Mouse (Mus musculus) midbrain, embryonic 11.5 days (tissue): ENCODE measurements at regions not wholly inside any gene's neighbourhood (a gene's known extent, or its start where the extent isn't known, plus 50 kb on each side); places are given as distances from the start of the nearest gene placed in this dataset.

Experiments used
- ATAC-seq: fragments of 200-750 bp; cut with Nextera tagmentation; 2 replicates; pipeline ENCODE4 v1.8.0; 2017; ENCODE audit warnings: moderate TSS enrichment, moderate library complexity; ENCODE audit not compliant: low FRiP score
- DNase-seq: peaks from one replicate; pipeline ENCODE4 v3.0.0; 2015; ENCODE audit warnings: low spot score; ENCODE audit errors: missing footprints
- H3K27ac ChIP-seq: fragments of 300-500 bp; sonication (generic); 2 replicates; pipeline ENCODE4 v1.5.1; 2014; ENCODE audit warnings: low read depth, low read length
- H3K27me3 ChIP-seq: fragments of 300-500 bp; sonication (generic); 2 replicates; pipeline ENCODE4 v1.6.1; 2014; ENCODE audit warnings: mild to moderate bottlenecking, low read length, moderate library complexity, mixed read lengths; ENCODE audit not compliant: control insufficient read depth, insufficient read depth
- H3K36me3 ChIP-seq: fragments of 300-500 bp; sonication (generic); 2 replicates; pipeline ENCODE4 v1.6.1; 2014; ENCODE audit warnings: mild to moderate bottlenecking, low read length, moderate library complexity, mixed read lengths; ENCODE audit not compliant: control insufficient read depth, insufficient read depth
- H3K4me1 ChIP-seq: fragments of 300-500 bp; sonication (generic); 2 replicates; pipeline ENCODE4 v1.6.1; 2014; ENCODE audit warnings: low read length; ENCODE audit not compliant: control insufficient read depth, insufficient read depth
- H3K4me2 ChIP-seq: fragments of 300-500 bp; sonication (generic); 2 replicates; pipeline ENCODE4 v1.6.1; 2014; ENCODE audit warnings: mild to moderate bottlenecking, moderate library complexity
- H3K4me3 ChIP-seq: fragments of 300-500 bp; sonication (generic); 2 replicates; pipeline ENCODE4 v1.5.1; 2014; ENCODE audit warnings: low read depth, low read length
- H3K9ac ChIP-seq: fragments of 300-500 bp; sonication (generic); 2 replicates; pipeline ENCODE4 v1.6.1; 2014; ENCODE audit warnings: low read length
- H3K9me3 ChIP-seq: fragments of 300-500 bp; sonication (generic); 2 replicates; pipeline ENCODE4 v1.6.1; 2016; ENCODE audit warnings: low read length; ENCODE audit not compliant: control insufficient read depth
- WGBS: fragments of 180-500 bp; shearing (Covaris S2); extraction: QIAGEN DNeasy Blood & Tissue Kit; methylation state at CpG from one replicate; pipeline ENCODE4 v1.1.7; 2014; 5-methylcytosine and 5-hydroxymethylcytosine counted together

GRCm38 (mm10) chr13:101478608-101479296, 289.3 kb downstream of the Pik3r1 start:
- H3K9ac ChIP-seq = no peak overlapping the region
- no peak overlapping the region for H3K4me2 ChIP-seq
- H3K36me3 ChIP-seq = no peaks in the 10 kb centered on the region
- no peak overlapping the region for H3K4me3 ChIP-seq
- DNase-seq = no peak
- no peaks in the 10 kb centered on the region for H3K4me1 ChIP-seq
- no peak for ATAC-seq
- 79% methylated on average over 4 of the region's 4 CpGs for WGBS
- H3K27me3 ChIP-seq = no peaks in the 10 kb centered on the region
- no peaks in the 10 kb centered on the region for H3K9me3 ChIP-seq
- H3K27ac ChIP-seq = no peak overlapping the region

- no peak overlapping the region for H3K4me2 ChIP-seq
- H3K27ac ChIP-seq = no peak overlapping the region
Measured at GRCm38 (mm10) chr13:101473349-101473748, 294.7 kb downstream of the Pik3r1 start.

GRCm38 (mm10) chr13:101470560-101471247, 297.3 kb downstream of the Pik3r1 start:
- Histone ChIP-seq H3K9me3 (no peaks in the 10 kb centered on the region), H3K9ac (no peak overlapping the region), H3K4me3 (no peak overlapping the region), H3K36me3 (no peaks in the 10 kb centered on the region), H3K4me2 (no peak overlapping the region), H3K27me3 (no peaks in the 10 kb centered on the region), H3K4me1 (no peaks in the 10 kb centered on the region), H3K27ac (no peak overlapping the region)
- WGBS = 84% methylated on average over 20 of the region's 20 CpGs
- ATAC-seq (no peak), DNase-seq (no peak)

More at GRCm38 (mm10) chr13:101473349-101473748, 294.7 kb downstream of the Pik3r1 start:
- Histone ChIP-seq H3K4me1 (no peaks in the 10 kb centered on the region), H3K9me3 (no peaks in the 10 kb centered on the region), H3K27me3 (no peaks in the 10 kb centered on the region), H3K9ac (no peak overlapping the region), H3K36me3 (no peaks in the 10 kb centered on the region), H3K4me3 (no peak overlapping the region)
- DNase-seq (no peak), ATAC-seq (no peak)
- WGBS = 94% methylated on average over 8 of the region's 8 CpGs

- Histone ChIP-seq H3K4me2 (no peak overlapping the region), H3K4me3 (no peak overlapping the region), H3K27ac (no peak overlapping the region), H3K9me3 (no peaks in the 10 kb centered on the region), H3K4me1 (no peaks in the 10 kb centered on the region), H3K36me3 (no peaks in the 10 kb centered on the region), H3K9ac (no peak overlapping the region), H3K27me3 (no peaks in the 10 kb centered on the region)
- no peak for ATAC-seq
- WGBS = 93% methylated on average over 3 of the region's 3 CpGs
- no peak for DNase-seq
Measured at GRCm38 (mm10) chr13:101465748-101466127, 302.3 kb downstream of the Pik3r1 start.

- 80% methylated on average over 7 of the region's 7 CpGs for WGBS
- no peak overlapping the region for H3K4me3 ChIP-seq
- DNase-seq (no peak), ATAC-seq (no peak)
- H3K36me3 ChIP-seq = no peaks in the 10 kb centered on the region
- H3K9ac ChIP-seq = no peak overlapping the region
- no peak overlapping the region for H3K27ac ChIP-seq
- H3K4me1 ChIP-seq = no peaks in the 10 kb centered on the region
- no peak overlapping the region for H3K4me2 ChIP-seq
- no peaks in the 10 kb centered on the region for H3K9me3 ChIP-seq
- no peaks in the 10 kb centered on the region for H3K27me3 ChIP-seq
Measured at GRCm38 (mm10) chr13:101464928-101465747, 302.9 kb downstream of the Pik3r1 start.

GRCm38 (mm10) chr13:101456926-101457325, 311.1 kb downstream of the Pik3r1 start:
- Histone ChIP-seq H3K4me3 (no peak overlapping the region), H3K27me3 (no peaks in the 10 kb centered on the region), H3K9me3 (no peaks in the 10 kb centered on the region), H3K4me2 (no peak overlapping the region), H3K4me1 (no peaks in the 10 kb centered on the region), H3K36me3 (no peaks in the 10 kb centered on the region), H3K9ac (no peak overlapping the region), H3K27ac (no peak overlapping the region)
- 77% methylated on average over 2 of the region's 2 CpGs for whole genome bisulfite sequencing
- ATAC-seq (no peak), DNase-seq (no peak)

- no peak overlapping the region for H3K4me3 ChIP-seq
- H3K27me3 ChIP-seq = no peaks in the 10 kb centered on the region
- ATAC-seq = no peak
- H3K36me3 ChIP-seq = no peaks in the 10 kb centered on the region
- H3K4me2 ChIP-seq = no peak overlapping the region
- no peak overlapping the region for H3K27ac ChIP-seq
- DNase-seq = no peak
- H3K4me1 ChIP-seq = no peaks in the 10 kb centered on the region
- H3K9me3 ChIP-seq = no peaks in the 10 kb centered on the region
- no peak overlapping the region for H3K9ac ChIP-seq
Measured at GRCm38 (mm10) chr13:101454276-101454675, 313.7 kb downstream of the Pik3r1 start.

GRCm38 (mm10) chr13:101450501-101450900, 317.5 kb downstream of the Pik3r1 start:
- Histone ChIP-seq H3K4me2 (no peak overlapping the region), H3K27ac (no peak overlapping the region), H3K9ac (no peak overlapping the region), H3K36me3 (no peaks in the 10 kb centered on the region), H3K4me1 (no peaks in the 10 kb centered on the region), H3K4me3 (no peak overlapping the region), H3K27me3 (no peaks in the 10 kb centered on the region), H3K9me3 (no peaks in the 10 kb centered on the region)
- DNase-seq (no peak), ATAC-seq (no peak)
- WGBS = 85% methylated on average over 6 of the region's 6 CpGs

- no peak for DNase-seq
- Histone ChIP-seq H3K4me3 (no peak overlapping the region), H3K27me3 (no peaks in the 10 kb centered on the region), H3K9ac (no peak overlapping the region), H3K36me3 (no peaks in the 10 kb centered on the region), H3K27ac (no peak overlapping the region), H3K4me1 (peaks cover 10% of the 10 kb centered on the region; the same call in 1 of the 2 replicates), H3K4me2 (no peak overlapping the region), H3K9me3 (no peaks in the 10 kb centered on the region)
- ATAC-seq = no peak
- WGBS = 48% methylated on average over 3 of the region's 3 CpGs
Measured at GRCm38 (mm10) chr13:101439517-101439916, 328.5 kb downstream of the Pik3r1 start.
